Mouse (Mus musculus) intestine, embryonic 16.5 days (tissue): ENCODE results near the gene Ccdc69. TPM values are rescaled to one million over a fixed set of nuclear protein-coding genes. Genes with fewer than 3 reads are reported as not detected.

Experiments used
- ATAC-seq: fragments of 200-750 bp; cut with Nextera tagmentation; 2 replicates; pipeline ENCODE4 v1.8.0; 2017; ENCODE audit warnings: moderate TSS enrichment, moderate library complexity
- H3K27ac ChIP-seq: fragments of 300-500 bp; sonication (generic); 2 replicates; pipeline ENCODE4 v1.5.1; 2014; ENCODE audit warnings: mild to moderate bottlenecking, low read length
- H3K27me3 ChIP-seq: fragments of 300-500 bp; sonication (generic); replicated peaks from 2 replicates; pipeline ENCODE4 v1.6.1; 2014; ENCODE audit warnings: low read length, control low read depth, mixed read lengths; ENCODE audit not compliant: control insufficient read depth, insufficient read depth
- H3K36me3 ChIP-seq: fragments of 300-500 bp; sonication (generic); 2 replicates; pipeline ENCODE4 v1.6.1; 2014; ENCODE audit warnings: low read length, control low read depth; ENCODE audit not compliant: control insufficient read depth, insufficient read depth
- H3K4me1 ChIP-seq: fragments of 300-500 bp; sonication (generic); 2 replicates; pipeline ENCODE4 v1.6.1; 2014; ENCODE audit warnings: low read length, control low read depth, mixed read lengths; ENCODE audit not compliant: control insufficient read depth, insufficient read depth
- H3K4me2 ChIP-seq: fragments of 300-500 bp; sonication (generic); 2 replicates; pipeline ENCODE4 v1.6.1; 2014; ENCODE audit warnings: low read depth, low read length, control low read depth
- H3K4me3 ChIP-seq: fragments of 300-500 bp; sonication (generic); 2 replicates; pipeline ENCODE4 v1.5.1; 2014; ENCODE audit warnings: mild to moderate bottlenecking, low read length
- H3K9ac ChIP-seq: fragments of 300-500 bp; sonication (generic); 2 replicates; pipeline ENCODE4 v1.6.1; 2014; ENCODE audit warnings: low read depth, low read length
- H3K9me3 ChIP-seq: fragments of 300-500 bp; sonication (generic); 2 replicates; pipeline ENCODE4 v1.6.1; 2016; ENCODE audit warnings: low read length, control low read depth; ENCODE audit not compliant: control insufficient read depth
- WGBS: fragments of 180-500 bp; shearing (Covaris S2); extraction: QIAGEN DNeasy Blood & Tissue Kit; methylation state at CpG from one replicate; pipeline ENCODE4 v1.1.7; 2014; 5-methylcytosine and 5-hydroxymethylcytosine counted together
- polyA plus RNA-seq: library from polyadenylated mRNA; unstranded; fragments of >200 nt; fragmentation: Nextera tagmentation; extraction: Ambion mirVana; gene quantifications from 2 replicates; pipeline ENCODE4 v1.2.1, GENCODE M21; 2015

The Ccdc69 gene
- polyA plus RNA-seq, 1 experiment from 2014 or later: 3.0 TPM

DNA sequence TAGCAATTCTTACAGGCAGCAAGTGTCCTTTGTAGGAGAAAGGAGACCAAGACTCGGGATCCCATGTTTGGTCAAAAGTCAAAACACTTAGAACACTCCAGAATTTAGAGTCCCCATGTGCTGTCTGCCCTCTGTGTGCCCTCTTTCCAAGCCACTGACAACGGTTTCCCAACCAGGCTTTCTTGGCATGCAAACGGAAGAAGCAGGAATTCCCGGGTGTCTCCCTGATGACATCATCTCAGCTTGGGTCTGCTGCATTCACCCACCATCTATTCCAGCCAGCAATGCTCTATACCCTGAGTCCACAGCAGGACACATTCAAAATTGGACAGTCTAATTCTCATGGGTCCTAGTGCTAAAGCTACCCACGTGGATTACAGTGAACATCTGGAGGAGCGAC is 56.1 kb downstream of the Ccdc69 start:
- no peak overlapping the region; the same call in 1 of the 2 replicates for H3K9ac ChIP-seq
- no peak overlapping the region for H3K4me3 ChIP-seq
- H3K36me3 ChIP-seq: no peaks in the 10 kb centered on the region
- 39% methylated on average over 6 of the region's 6 CpGs for WGBS
- no peak overlapping the region for H3K4me2 ChIP-seq
- H3K27me3 ChIP-seq: no peaks in the 10 kb centered on the region
- H3K27ac ChIP-seq: peak overlapping the region; percentile 96
- peaks cover 68% of the 10 kb centered on the region for H3K4me1 ChIP-seq
- ATAC-seq: no peak
- H3K9me3 ChIP-seq: no peaks in the 10 kb centered on the region

DNA sequence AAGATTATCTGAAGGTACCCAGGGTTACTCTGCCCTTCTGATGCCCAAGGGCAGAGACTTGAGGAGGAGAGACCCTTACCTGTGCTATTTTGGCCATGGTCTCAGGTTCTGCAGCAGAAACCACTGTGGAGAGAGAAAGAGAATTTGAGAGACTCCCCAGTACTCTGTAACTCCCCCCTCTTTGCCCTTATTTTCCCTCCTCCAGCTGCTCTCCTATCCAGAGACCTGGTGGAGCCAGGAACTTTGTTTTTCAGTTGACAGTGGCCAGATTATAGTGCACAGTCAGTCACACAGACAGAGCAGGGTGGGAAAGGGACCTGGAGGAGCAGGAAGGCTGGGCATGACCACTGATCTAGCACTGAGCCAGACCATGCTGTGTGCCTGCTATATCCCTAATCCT is 56.5 kb downstream of the Ccdc69 start:
- ATAC-seq: no peak
- no peak overlapping the region for H3K27ac ChIP-seq
- H3K27me3 ChIP-seq: no peaks in the 10 kb centered on the region
- H3K36me3 ChIP-seq: no peaks in the 10 kb centered on the region
- H3K9me3 ChIP-seq: no peaks in the 10 kb centered on the region
- no peak overlapping the region for H3K4me2 ChIP-seq
- peaks cover 68% of the 10 kb centered on the region for H3K4me1 ChIP-seq
- no peak overlapping the region for H3K4me3 ChIP-seq
- H3K9ac ChIP-seq: no peak overlapping the region

DNA sequence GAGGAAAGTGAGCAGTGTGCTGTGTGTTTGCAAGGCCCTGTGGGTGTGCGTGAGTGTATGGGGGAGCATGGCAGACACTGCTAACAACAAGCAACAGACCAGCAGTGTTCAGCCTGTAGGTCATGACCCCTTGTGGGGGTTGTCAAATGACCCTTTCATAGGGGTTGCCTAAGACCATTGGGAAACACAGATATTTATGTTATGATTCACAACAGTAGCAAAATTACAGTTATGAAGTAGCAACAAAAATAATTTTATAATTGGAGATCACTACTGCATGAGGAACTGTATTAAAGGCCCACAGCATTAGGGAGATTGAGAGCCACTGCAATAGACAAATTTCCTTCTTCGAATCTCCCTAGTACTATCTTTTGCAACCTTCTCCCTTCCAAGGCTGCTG is 58.2 kb downstream of the Ccdc69 start:
- H3K4me2 ChIP-seq: no peak overlapping the region
- H3K9ac ChIP-seq: no peak overlapping the region
- no peaks in the 10 kb centered on the region for H3K36me3 ChIP-seq
- WGBS: 87% methylated on average over 2 of the region's 2 CpGs
- H3K9me3 ChIP-seq: no peaks in the 10 kb centered on the region
- H3K4me1 ChIP-seq: peaks cover 53% of the 10 kb centered on the region
- ATAC-seq: no peak
- H3K27me3 ChIP-seq: no peaks in the 10 kb centered on the region
- no peak overlapping the region for H3K27ac ChIP-seq
- H3K4me3 ChIP-seq: no peak overlapping the region

DNA sequence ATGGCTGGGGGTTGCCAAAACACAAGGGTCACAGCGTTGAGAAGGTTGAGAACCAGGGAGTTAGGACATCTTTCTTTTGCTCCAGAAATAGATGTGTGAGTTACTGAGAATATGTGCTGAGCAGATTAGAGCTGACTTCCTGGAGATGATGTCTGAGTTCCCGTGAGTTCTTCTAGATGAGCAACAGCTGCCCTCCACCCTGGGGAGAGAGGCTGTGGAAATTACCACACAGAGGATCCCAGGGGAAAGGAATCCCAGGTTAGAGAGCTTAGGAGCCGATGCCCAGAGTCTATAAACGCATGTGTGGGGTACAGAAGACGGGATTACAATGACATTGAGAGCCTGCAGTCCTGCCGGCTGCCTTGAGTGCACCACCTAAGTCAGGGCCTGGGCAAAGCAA is 59.9 kb downstream of the Ccdc69 start:
- whole genome bisulfite sequencing: 50% methylated on average over 6 of the region's 6 CpGs
- Histone ChIP-seq H3K9me3 (no peaks in the 10 kb centered on the region), H3K27me3 (no peaks in the 10 kb centered on the region), H3K9ac (no peak overlapping the region), H3K4me3 (no peak overlapping the region), H3K27ac (no peak overlapping the region), H3K4me1 (peaks cover 44% of the 10 kb centered on the region), H3K4me2 (no peak overlapping the region), H3K36me3 (peaks cover 3% of the 10 kb centered on the region; the same call in 1 of the 2 replicates)
- no peak for ATAC-seq

DNA sequence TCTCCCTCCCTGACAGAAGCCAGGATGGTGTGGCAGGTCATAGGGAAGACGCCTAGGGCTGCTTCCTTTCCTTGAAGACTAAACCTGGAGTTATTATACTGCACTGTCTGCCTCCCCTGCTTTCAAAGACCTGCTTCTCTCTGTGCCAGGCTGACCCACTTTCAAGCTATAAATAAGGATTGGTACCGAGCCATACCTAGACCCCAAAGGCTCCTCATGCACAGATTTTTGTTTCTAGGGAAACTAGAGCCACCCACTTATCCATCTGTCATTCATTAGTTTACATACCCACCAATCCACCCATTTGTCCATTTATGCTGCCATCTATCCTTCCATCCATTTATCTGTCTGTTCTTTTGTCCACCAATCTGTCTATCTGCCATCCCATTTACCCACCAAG is 60.7 kb downstream of the Ccdc69 start:
- Histone ChIP-seq H3K36me3 (peaks cover 3% of the 10 kb centered on the region), H3K9ac (no peak overlapping the region), H3K4me1 (peaks cover 37% of the 10 kb centered on the region), H3K27me3 (no peaks in the 10 kb centered on the region), H3K9me3 (no peaks in the 10 kb centered on the region), H3K27ac (no peak overlapping the region), H3K4me2 (no peak overlapping the region), H3K4me3 (no peak overlapping the region)
- 79% methylated on average over 2 of the region's 2 CpGs for WGBS
- ATAC-seq: no peak

DNA sequence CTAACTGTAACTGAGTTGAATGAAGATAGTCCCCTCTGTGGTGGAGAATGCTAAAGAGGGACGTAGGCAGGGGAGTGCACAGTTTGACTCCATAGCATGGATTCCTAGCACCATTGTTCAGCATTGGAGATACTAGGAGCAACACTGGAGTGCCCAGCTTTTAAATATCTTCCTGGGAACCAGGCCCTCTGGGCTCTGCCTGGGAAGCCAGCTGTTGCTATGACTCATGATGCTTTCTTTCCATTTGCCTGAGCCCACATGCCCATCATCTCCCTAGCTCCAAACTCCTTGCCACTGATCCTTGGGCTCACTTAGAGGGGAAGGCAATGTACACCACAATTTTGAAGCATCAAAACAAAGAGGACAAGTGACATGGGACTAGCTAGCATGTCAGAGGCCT is 61.2 kb downstream of the Ccdc69 start:
- WGBS: 50% methylated on average over 1 of the region's 1 CpGs
- ATAC-seq: no peak

DNA sequence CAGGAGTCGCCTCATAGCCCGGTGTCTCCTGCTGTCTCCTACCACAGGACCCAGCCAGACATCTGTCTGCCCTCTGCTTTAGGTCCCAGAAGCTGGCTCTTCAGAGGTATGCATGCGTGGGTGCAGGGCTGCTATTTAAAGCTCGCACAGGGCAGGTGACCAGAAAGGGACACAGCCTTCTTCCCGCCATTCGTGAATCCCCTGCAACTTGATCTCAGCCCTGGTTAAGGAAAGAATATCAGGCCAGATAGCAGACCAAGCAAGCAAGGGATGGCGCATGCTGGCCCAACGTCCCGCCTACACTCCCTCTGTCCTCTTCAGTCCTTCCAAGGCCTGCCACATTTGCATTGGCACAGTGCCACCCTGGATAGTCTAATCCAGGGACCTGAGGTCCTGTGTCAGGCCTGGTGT is 62.1 kb downstream of the Ccdc69 start:
- no peaks in the 10 kb centered on the region for H3K9me3 ChIP-seq
- H3K27me3 ChIP-seq: no peaks in the 10 kb centered on the region
- peaks cover 3% of the 10 kb centered on the region for H3K36me3 ChIP-seq
- 77% methylated on average over 9 of the region's 9 CpGs for WGBS
- H3K27ac ChIP-seq: no peak overlapping the region
- H3K4me1 ChIP-seq: peaks cover 26% of the 10 kb centered on the region
- H3K4me3 ChIP-seq: no peak overlapping the region
- no peak overlapping the region for H3K4me2 ChIP-seq
- ATAC-seq: peak; percentile 34; the same call in 1 of the 2 replicates
- no peak overlapping the region for H3K9ac ChIP-seq

More for the DNA sequence above, 61.2 kb downstream of the Ccdc69 start:
- no peak overlapping the region for H3K9ac ChIP-seq
- no peak overlapping the region for H3K4me2 ChIP-seq
- no peak overlapping the region for H3K27ac ChIP-seq
- H3K4me1 ChIP-seq: peaks cover 32% of the 10 kb centered on the region
- H3K36me3 ChIP-seq: peaks cover 3% of the 10 kb centered on the region
- no peaks in the 10 kb centered on the region for H3K27me3 ChIP-seq
- H3K9me3 ChIP-seq: no peaks in the 10 kb centered on the region
- H3K4me3 ChIP-seq: no peak overlapping the region

DNA sequence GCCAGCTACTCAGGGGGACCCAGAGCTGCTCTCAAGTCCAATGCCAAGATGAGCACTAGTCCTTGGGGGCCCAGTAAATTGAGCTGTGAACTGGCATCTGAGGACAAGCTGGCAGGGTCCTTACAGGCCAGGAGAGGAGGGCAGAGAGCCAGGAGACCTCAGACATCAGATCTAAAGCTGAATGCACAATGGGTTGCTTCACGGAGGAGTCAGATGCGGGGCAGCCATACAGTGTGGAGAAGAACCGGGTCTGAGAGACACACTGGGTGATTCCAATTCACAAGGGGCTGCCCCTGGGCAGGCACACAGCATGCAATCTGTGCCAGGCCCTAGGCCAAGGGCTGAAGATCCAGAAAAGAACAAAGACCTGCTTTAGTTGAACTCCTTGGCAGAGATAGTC is 62.7 kb downstream of the Ccdc69 start:
- Histone ChIP-seq H3K4me2 (no peak overlapping the region), H3K27ac (no peak overlapping the region), H3K9me3 (no peaks in the 10 kb centered on the region), H3K9ac (no peak overlapping the region), H3K36me3 (peaks cover 3% of the 10 kb centered on the region), H3K4me1 (peaks cover 26% of the 10 kb centered on the region), H3K27me3 (no peaks in the 10 kb centered on the region), H3K4me3 (no peak overlapping the region)
- WGBS: 85% methylated on average over 3 of the region's 3 CpGs
- ATAC-seq: no peak

DNA sequence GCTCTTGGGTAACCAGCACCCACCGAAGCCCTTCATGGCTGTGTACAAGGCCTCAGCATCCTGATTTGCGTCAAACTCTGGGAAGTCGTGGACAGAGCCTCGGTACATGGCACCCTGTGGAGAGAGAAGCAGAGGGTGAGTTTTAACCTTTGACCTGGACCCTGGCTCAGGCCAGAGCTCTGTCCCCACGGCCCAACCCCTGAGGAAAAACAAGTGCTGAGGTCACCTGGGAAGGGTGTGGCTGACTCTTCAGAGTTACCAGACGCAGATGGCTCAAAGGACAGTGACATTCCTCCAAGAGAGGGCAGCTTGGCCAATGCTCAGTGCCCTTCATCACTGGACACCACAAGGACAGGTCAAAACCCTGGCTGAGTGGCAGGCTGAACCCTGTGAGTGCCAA is 64.1 kb downstream of the Ccdc69 start:
- no peak for ATAC-seq
- Histone ChIP-seq H3K27ac (no peak overlapping the region), H3K9ac (no peak overlapping the region), H3K4me3 (no peak overlapping the region), H3K4me2 (no peak overlapping the region), H3K4me1 (peaks cover 14% of the 10 kb centered on the region), H3K36me3 (peaks cover 3% of the 10 kb centered on the region), H3K27me3 (no peaks in the 10 kb centered on the region), H3K9me3 (no peaks in the 10 kb centered on the region)
- WGBS: 76% methylated on average over 6 of the region's 6 CpGs
